Mouse (Mus musculus): Measurements from ENCODE around the gene Fam217a. TPM values are rescaled to one million over a fixed set of nuclear protein-coding genes. Genes with fewer than 3 reads are reported as not detected.
"Not testable (repeated sequence)": the region's sequence is repeated elsewhere in the genome, so short reads cannot be mapped to it uniquely, and the experiment has no call there.

The Fam217a gene
- 1.3 TPM in 2 replicates for polyA plus RNA-seq (2015; fragmentation: Nextera tagmentation; extraction: Ambion mirVana)

DNA sequence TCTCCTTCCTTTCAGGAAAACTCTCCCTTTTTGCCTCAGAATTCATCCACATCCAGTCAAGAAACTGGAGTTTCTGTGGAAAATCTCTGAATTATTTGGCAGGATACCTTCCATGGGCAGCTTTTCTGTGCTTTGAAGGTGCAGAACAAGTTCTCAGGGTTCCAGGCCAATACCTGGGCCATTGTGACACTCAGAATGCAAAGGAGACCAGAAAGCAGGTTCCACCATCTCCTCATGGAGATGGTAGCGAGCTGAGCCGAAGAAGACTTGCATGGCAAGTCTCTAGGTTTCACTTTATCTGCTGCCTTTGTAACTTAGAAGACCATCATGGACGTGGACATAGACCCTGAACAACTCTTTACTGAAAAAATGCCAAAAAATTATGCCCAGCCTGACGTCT lies at the start of gene Fam217a, which contains the start of gene 4933417A18Rik:
Gene Fam217a (minus strand): TSS at position 101 of the 400 bp plus-strand sequence.
Gene 4933417A18Rik (plus strand): TSS at position 200 of the 400 bp plus-strand sequence.
- no peaks in the 10 kb centered on the region for H3K9me3 ChIP-seq
- WGBS: 79% methylated on average over 4 of the region's 4 CpGs
- H3K36me3 ChIP-seq: no peaks in the 10 kb centered on the region
- ATAC-seq (ENCODE audit: insufficient read depth, low FRiP score, low read depth): no peak
- H3K4me2 ChIP-seq: no peak within 1 kb of the TSS
- no peaks in the 10 kb centered on the region for H3K27me3 ChIP-seq (replicated peaks)
- H3K27ac ChIP-seq: no peak within 1 kb of the TSS
- no peak within 1 kb of the TSS for H3K9ac ChIP-seq
- H3K4me3 ChIP-seq (replicated peaks): no peak within 1 kb of the TSS
- H3K4me1 ChIP-seq: no peaks in the 10 kb centered on the region

DNA sequence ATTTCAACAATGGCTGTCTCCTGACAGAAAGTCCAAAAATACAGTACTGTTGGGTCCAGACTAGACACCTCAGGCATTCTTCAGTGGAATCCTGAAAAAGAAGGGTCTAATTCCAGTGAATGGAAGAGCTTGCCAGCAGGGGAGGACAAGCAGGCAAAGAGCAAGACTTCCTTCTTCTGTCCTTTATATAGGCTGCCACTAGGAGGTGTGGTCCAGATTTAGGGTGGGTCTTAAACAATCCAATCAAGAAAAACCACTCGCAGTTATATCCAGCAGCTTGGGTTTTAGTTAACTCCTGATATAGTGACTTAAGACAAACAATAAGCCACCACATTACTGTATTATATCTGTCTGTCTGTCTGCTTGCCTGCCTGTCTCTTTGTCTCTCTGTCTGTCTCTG lies 49.7 kb upstream of the Fam217a start:
- H3K27ac ChIP-seq: no peak overlapping the region
- no peak overlapping the region for H3K4me2 ChIP-seq
- no peaks in the 10 kb centered on the region for H3K27me3 ChIP-seq (replicated peaks)
- peaks cover 20% of the 10 kb centered on the region for H3K36me3 ChIP-seq
- no peak overlapping the region for H3K4me3 ChIP-seq (replicated peaks)
- ATAC-seq (ENCODE audit: insufficient read depth, low FRiP score, low read depth): no peak
- no peak overlapping the region for H3K9ac ChIP-seq
- no peaks in the 10 kb centered on the region for H3K9me3 ChIP-seq
- no peaks in the 10 kb centered on the region for H3K4me1 ChIP-seq
- 48% methylated on average over 1 of the region's 1 CpGs for WGBS

DNA sequence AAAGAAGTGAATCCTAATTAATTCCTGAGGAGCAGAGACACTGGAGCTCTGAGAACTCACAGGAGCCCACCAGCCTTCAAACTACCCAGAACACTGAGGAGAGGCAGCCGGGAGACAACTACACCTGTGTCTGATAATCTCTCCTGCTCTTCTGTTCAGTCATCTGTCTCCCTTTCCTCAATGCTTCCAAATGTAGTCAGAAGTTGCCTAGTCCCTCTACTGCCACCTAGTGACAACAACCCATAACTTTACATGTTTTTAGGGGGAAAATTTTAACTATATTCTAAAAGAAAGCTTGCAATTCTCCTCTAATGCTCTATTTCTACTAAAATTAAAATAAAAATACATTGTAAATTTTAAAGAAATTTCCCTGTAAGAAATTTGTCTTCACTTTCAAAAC lies 49.0 kb upstream of the Fam217a start:
- Histone ChIP-seq H3K36me3 (peaks cover 14% of the 10 kb centered on the region), H3K4me1 (no peaks in the 10 kb centered on the region), H3K4me3 (replicated peaks) (no peak overlapping the region), H3K27ac (no peak overlapping the region), H3K4me2 (no peak overlapping the region), H3K9me3 (no peaks in the 10 kb centered on the region), H3K9ac (no peak overlapping the region), H3K27me3 (replicated peaks) (no peaks in the 10 kb centered on the region)
- ATAC-seq (ENCODE audit: insufficient read depth, low FRiP score, low read depth): no peak
- 10% methylated on average over 1 of the region's 1 CpGs for WGBS

DNA sequence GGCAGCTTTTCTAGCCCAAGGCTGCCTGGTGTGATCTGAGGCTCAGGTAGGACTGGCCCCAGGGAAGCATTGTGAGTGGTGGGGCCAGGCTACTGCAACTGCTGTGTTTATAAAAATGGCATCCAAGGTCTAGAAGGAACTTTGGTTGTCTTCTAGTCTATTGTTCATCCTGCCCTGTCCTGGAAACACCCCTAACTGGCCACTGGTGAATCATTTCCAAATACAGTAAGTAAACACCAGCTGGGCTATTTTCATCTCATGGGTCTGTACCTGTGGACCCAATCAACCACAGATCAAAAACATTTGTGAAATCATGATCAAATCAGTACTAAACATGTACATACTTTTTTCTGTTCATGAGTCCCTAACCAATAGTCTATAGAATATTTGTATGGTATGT lies 48.3 kb upstream of the Fam217a start:
- H3K27ac ChIP-seq; H3K4me1 ChIP-seq; H3K27me3 ChIP-seq (replicated peaks); H3K4me3 ChIP-seq (replicated peaks); H3K4me2 ChIP-seq; H3K9ac ChIP-seq; ATAC-seq (ENCODE audit: insufficient read depth, low FRiP score, low read depth); H3K9me3 ChIP-seq; H3K36me3 ChIP-seq: not testable (repeated sequence)

DNA sequence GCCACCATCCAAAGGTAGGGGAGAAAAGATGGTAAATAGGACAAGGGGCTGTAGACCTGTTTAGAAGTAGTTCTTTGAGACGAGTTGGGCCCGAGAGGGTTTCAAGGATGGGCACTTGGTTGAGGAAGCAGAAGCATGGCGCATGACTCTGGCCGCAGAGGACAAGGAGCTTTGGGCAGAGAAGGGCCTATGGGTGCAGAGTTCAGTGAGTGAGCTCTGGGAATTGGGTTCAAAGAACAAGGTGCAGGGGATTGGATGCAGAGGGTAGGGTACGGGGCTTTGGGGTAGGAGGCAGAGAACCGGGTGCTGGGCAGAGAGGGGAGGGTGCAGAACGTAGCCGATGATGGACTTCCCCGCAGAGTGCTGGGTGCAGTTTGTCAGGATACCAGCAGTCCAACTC lies 41.5 kb upstream of the Fam217a start:
- H3K4me1 ChIP-seq; H3K27ac ChIP-seq; H3K36me3 ChIP-seq; H3K9me3 ChIP-seq; H3K9ac ChIP-seq; H3K4me2 ChIP-seq; H3K27me3 ChIP-seq (replicated peaks); H3K4me3 ChIP-seq (replicated peaks): not testable (repeated sequence)
- WGBS: 73% methylated on average over 9 of the region's 9 CpGs
- 0 out of 2 replicates have a peak, but pooled peaks have one; percentile 22 for ATAC-seq (ENCODE audit: insufficient read depth, low FRiP score, low read depth)

DNA sequence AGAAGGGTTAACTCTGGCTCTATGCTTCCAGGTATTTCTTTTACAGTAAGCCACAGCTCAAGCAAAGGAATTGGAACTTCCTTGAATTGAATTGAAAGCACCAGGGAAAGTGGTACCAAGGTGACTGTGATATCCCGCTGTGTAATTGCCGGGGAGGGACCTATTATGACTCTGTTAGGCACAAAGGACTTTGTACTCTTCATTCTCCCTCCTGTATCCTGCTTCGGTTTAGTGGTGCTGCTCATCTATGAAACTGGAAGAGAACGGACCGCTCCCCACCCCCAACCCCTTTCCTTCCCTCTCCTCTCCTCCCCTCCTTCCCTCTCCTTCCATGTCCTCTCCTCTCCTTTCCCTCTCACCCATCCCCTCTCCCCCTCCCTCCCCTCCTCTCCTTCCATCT lies 40.8 kb upstream of the Fam217a start:
- no peak overlapping the region for H3K9ac ChIP-seq
- no peak overlapping the region for H3K27ac ChIP-seq
- H3K4me2 ChIP-seq: peak overlapping the region; percentile 81
- no peak for ATAC-seq (ENCODE audit: insufficient read depth, low FRiP score, low read depth)
- 10% methylated on average over 5 of the region's 5 CpGs for WGBS
- H3K36me3 ChIP-seq: no peaks in the 10 kb centered on the region
- H3K4me3 ChIP-seq (replicated peaks): peak overlapping the region; percentile 45
- H3K27me3 ChIP-seq (replicated peaks): peaks cover 7% of the 10 kb centered on the region; the same call in 1 of the 2 replicates
- H3K4me1 ChIP-seq: peaks cover 9% of the 10 kb centered on the region; the same call in 1 of the 2 replicates
- no peaks in the 10 kb centered on the region for H3K9me3 ChIP-seq

DNA sequence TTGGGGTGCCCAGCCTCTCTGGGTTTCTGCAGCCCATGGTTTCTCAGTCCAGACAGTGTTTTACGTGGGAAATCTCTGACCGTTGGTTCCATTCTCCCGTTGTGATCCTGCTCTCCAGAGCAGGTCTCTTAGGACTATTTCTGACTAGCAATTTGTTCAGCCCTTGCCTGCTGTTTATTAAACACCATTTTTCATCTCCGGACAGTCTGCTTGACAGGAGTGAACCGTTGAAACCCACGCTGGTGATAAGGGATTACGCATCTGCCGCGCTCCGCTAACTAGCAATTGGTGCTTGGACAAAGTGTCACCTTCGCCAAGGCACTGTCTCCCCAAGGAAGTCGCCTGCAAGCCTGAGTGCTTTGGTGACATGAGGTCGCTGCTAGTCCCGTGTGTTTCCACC lies 40.3 kb upstream of the Fam217a start:
- ATAC-seq (ENCODE audit: insufficient read depth, low FRiP score, low read depth): no peak
- peaks cover 9% of the 10 kb centered on the region; the same call in 1 of the 2 replicates for H3K4me1 ChIP-seq
- peak overlapping the region; percentile 45 for H3K4me3 ChIP-seq (replicated peaks)
- H3K9ac ChIP-seq: no peak overlapping the region
- H3K4me2 ChIP-seq: peak overlapping the region; percentile 81
- no peaks in the 10 kb centered on the region for H3K9me3 ChIP-seq
- peaks cover 7% of the 10 kb centered on the region; the same call in 1 of the 2 replicates for H3K27me3 ChIP-seq (replicated peaks)
- H3K36me3 ChIP-seq: no peaks in the 10 kb centered on the region
- 7% methylated on average over 14 of the region's 14 CpGs for WGBS
- no peak overlapping the region for H3K27ac ChIP-seq

DNA sequence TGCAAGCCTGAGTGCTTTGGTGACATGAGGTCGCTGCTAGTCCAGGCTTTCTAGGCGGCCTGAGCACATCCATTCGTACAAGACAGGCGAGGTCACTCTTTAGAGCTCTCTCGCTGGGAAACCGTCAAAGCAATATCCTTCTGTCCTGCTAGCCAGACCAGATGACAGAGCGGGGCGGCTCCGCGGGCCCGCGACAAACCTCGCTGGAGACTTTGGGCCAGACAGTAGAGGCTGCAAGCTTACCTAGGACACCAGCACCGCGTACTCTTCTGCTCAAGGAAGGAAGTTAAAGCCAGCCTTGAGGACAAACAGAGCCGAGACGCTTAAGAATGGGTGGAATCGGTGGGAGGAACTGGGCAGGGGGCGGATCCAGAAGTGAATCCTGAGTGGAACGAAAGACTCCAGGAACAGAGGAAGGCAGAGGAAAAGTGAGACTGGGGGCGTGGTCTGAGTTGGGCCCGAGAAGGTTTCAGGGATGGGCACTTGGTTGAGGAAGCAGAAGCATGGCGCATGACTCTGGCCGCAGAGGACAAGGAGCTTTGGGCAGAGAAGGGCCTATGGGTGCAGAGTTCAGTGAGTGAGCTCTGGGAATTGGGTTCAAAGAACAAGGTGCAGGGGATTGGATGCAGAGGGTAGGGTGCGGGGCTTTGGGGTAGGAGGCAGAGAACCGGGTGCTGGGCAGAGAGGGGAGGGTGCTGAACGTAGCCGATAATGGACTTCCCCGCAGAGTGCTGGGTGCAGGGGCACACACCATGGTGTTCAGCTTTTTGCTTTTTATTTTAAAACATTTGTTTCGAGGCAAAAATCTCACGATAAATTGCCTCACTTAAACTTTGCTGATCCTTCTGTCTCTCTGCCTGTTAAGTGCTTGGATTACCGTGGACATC lies 39.6 kb upstream of the Fam217a start, which contains the start of gene Eci3:
Gene Eci3 (minus strand): TSS at position 300 of the 887 bp plus-strand sequence.
- Histone ChIP-seq H3K27ac (no peak within 1 kb of the TSS), H3K36me3 (no peaks in the 10 kb centered on the region), H3K4me2 (peak within 1 kb of the TSS; percentile 81), H3K27me3 (replicated peaks) (peaks cover 7% of the 10 kb centered on the region; the same call in 1 of the 2 replicates), H3K4me3 (replicated peaks) (peak within 1 kb of the TSS; percentile 45), H3K9me3 (no peaks in the 10 kb centered on the region), H3K4me1 (peaks cover 9% of the 10 kb centered on the region; the same call in 1 of the 2 replicates), H3K9ac (peak within 1 kb of the TSS; percentile 44; the same call in 1 of the 2 replicates)
- 2% methylated on average over 32 of the region's 32 CpGs for WGBS
- ATAC-seq (ENCODE audit: insufficient read depth, low FRiP score, low read depth): peak; percentile 81

DNA sequence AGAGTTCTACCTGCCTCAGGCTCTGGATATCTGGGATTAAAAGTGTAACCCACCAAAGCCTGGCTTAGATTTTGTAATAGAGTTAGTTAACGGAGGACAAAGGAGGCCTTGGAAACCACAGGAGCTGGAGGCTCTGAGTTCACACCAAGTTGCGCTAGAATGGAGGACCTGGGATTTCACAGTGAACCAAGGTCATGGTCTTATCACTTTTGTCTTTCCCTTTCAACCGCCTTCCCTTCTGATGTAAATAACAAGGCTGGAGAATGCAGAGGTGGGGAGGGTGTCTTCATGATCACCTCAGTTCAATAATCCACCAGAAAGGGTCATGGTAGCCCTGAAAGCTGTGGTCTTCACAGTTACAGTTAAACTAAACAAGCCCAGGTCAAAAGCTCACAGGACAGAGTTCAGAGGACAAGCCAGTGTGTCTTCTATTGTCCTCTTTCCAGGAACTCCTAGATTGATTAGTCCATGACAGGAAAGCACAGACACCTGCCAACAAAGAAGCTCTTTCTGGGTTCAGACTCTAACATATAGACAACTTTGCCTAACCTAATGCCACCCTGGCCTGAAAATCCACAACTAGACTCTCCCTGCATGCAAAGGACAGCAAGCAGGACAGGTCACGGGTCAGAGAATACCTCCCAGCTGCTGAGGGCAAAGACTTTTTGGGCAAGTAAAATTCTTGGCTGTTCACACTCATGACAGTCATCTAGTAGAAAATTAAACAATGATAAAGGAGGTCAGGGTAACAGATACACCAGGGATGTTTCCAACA lies 37.1 kb upstream of the Fam217a start:
- 78% methylated on average over 4 of the region's 4 CpGs for whole genome bisulfite sequencing
- no peak overlapping the region for H3K4me3 ChIP-seq (replicated peaks)
- H3K27me3 ChIP-seq (replicated peaks): peaks cover 7% of the 10 kb centered on the region; the same call in 1 of the 2 replicates
- no peak overlapping the region for H3K9ac ChIP-seq
- no peak for ATAC-seq (ENCODE audit: insufficient read depth, low FRiP score, low read depth)
- no peaks in the 10 kb centered on the region for H3K9me3 ChIP-seq
- H3K27ac ChIP-seq: no peak overlapping the region
- peaks cover 9% of the 10 kb centered on the region; the same call in 1 of the 2 replicates for H3K4me1 ChIP-seq
- H3K36me3 ChIP-seq: no peaks in the 10 kb centered on the region
- H3K4me2 ChIP-seq: no peak overlapping the region

DNA sequence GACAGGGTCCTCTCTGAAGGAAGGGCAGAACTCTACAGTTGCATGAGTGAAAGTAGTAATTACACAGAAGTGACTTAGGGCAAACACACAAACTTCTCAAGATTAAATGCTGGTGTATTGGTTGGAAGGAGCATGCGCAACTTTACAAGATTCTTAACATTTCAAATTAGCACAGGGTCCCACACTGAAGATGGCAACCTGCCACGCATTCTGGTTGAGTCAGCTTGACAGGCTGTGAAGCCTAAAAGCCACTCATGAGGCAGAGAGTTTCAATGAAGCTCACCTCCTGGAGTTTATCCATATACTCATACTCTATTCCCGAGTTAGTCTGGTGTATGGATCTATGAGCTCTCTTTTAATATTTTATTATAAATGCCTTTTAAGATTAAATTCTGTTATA lies 34.0 kb upstream of the Fam217a start:
- not testable (repeated sequence) for H3K4me1 ChIP-seq; ATAC-seq (ENCODE audit: insufficient read depth, low FRiP score, low read depth); H3K4me3 ChIP-seq (replicated peaks); H3K4me2 ChIP-seq; H3K9ac ChIP-seq; H3K36me3 ChIP-seq; H3K27ac ChIP-seq; H3K27me3 ChIP-seq (replicated peaks); H3K9me3 ChIP-seq
- WGBS: 92% methylated on average over 3 of the region's 3 CpGs

DNA sequence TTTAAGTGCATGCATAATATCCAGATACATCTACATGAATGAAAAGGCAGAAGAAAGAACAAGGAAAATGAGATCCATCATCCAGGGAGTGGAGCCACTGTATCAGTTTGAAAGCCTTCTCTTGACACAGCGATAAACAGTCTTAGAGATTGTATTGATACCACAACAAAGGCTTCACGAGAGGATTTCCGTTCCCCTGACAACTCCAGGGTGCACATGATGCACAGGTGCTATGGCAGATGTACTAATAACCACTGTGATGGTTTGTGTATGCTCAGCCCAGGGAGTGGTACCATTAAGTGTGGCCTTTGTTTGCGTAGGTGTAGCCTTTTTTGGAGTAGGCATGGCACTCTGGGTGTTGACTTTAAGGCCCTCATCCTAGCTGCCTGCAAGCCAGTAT lies 32.8 kb upstream of the Fam217a start:
- H3K4me1 ChIP-seq: no peaks in the 10 kb centered on the region
- H3K27me3 ChIP-seq (replicated peaks): no peaks in the 10 kb centered on the region
- H3K9me3 ChIP-seq: no peaks in the 10 kb centered on the region
- no peak overlapping the region for H3K27ac ChIP-seq
- no peak overlapping the region for H3K4me2 ChIP-seq
- 61% methylated on average over 4 of the region's 4 CpGs for WGBS
- no peaks in the 10 kb centered on the region for H3K36me3 ChIP-seq
- H3K9ac ChIP-seq: no peak overlapping the region
- no peak for ATAC-seq (ENCODE audit: insufficient read depth, low FRiP score, low read depth)
- H3K4me3 ChIP-seq (replicated peaks): no peak overlapping the region

DNA sequence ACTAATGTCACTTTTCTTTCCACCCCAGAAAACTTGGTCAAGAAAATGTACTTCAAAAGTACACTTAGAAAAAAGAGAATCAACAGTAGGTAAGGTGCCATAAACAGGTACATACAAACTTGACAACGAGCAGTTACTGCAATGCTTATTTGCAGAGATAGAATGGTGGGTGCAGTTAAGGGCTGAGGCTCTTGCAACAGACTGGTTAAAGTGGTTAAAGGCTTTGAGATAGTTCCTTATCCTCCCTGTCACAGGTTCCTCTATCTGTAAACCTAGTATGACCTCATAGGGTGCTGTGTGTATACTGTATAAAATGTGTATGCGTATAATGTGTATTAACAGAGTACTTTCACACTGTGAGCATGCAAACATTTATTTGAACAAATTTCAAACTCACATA lies 27.3 kb upstream of the Fam217a start:
- not testable (repeated sequence) for H3K4me2 ChIP-seq; H3K27ac ChIP-seq; H3K9me3 ChIP-seq; H3K9ac ChIP-seq; H3K27me3 ChIP-seq (replicated peaks); H3K4me3 ChIP-seq (replicated peaks); H3K36me3 ChIP-seq; H3K4me1 ChIP-seq; ATAC-seq (ENCODE audit: insufficient read depth, low FRiP score, low read depth)
- 82% methylated on average over 2 of the region's 2 CpGs for WGBS

Measured in stomach, embryonic 15.5 days (tissue).